Mouse (Mus musculus) right cerebral cortex, postnatal 4 days (tissue): ENCODE results near the gene Chkb.

ENCODE experiments used
- DNase-seq: peaks from one replicate; pipeline ENCODE4 v3.0.0-alpha.2; 2022

The Chkb gene

DNA sequence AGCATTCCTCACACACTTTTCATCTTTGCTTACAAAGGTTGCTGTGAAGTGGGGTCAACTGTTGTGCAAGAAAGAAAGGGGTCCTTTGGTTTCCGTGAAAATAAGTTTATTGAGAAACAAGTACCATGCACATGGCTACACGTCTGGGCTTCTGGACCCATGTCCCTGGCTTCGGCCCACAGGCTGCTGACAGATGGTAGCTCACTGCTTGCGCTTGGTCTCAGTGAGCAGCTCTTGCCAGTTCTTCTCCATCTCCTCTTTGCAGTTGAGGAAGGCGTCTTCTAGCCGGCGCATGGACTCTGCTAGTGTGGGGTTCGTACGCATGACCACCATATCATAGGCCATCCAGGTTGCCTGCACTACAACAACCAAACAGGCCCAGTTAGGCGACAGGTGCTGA, 39.6 kb downstream of the Chkb start:
- DNase-seq: no peak

DNA sequence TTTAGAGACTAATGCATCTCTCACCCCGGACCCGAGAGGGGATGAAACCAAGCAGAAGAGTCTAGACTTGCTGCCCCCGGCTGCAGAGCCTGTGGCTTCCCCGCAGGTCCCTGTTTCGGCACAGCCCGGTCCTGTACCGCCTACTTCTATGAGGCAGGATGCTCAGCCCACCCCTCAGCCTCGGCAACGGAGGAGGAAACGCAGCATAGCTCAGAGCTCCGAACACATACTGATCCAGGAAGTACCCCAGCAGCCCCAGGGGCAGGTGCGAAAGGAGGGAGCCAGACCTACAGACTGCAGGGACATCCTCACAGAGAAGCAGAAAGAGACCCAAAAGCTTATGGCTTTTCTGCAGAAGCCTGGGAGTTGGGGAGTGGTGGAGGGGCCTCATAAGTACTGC, 42.6 kb downstream of the Chkb start:
- no peak for DNase-seq

GRCm38 (mm10) chr15:89384617-89385016, 45.1 kb downstream of the Chkb start, which contains the start of gene Klhdc7b:
Klhdc7b (plus strand) TSS chr15:89384917.
- no peak for DNase-seq

DNA sequence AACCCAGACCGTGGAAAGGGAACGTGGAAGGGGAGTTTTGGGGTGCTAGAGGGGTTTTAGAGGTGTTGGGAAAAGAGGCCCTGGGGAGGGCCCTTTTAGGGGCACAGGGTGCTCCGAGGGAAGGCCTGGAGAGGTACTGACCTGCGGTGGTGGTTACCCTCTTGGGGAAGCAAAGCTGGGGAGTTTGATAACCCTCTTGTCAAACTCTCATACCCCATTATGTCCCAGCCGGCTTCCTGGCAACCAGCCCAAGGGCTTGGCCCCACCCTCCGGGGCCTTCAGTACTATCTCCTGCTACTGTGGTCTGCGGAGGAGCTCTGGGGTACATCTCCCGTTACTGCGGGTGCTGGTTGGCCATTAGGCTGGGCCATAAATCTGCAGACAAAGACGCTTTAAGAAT, 50.3 kb downstream of the Chkb start:
- DNase-seq: no peak

DNA sequence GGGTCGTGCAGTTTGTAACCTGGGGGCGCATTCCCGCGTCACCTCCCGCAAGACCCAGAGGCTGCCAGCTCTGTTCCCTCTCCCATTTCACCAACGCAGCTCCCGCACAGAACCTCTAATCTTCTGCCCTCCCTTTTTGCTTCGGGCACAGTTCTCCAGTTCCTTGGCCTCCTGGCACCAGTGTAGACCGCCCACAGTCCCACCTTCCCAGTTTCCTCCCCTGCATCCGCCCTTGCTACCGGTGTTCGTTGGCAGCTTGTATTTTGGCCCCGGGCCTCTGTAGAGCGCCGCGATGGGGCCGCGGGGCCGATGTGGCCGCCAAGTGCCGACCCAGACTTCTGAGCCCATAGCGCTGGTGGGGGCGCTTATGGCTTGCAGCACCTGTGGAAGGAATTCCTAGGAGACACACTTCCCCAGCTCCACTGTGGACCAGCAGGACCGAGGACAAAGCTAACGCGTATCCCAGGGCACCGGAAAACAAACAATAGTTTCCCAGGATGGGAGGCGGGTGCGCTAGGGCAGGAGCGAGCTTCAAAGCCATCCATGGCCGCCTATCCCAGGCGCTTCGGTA, 50.8 kb downstream of the Chkb start, which contains the start of gene Odf3b:
Gene Odf3b (minus strand): TSS at position 452 of the 571 bp plus-strand sequence.
- DNase-seq: no peak

- DNase-seq: no peak
These were observed 51.5 kb downstream of the Chkb start for GRCm38 (mm10) chr15:89377938-89378828.

DNA sequence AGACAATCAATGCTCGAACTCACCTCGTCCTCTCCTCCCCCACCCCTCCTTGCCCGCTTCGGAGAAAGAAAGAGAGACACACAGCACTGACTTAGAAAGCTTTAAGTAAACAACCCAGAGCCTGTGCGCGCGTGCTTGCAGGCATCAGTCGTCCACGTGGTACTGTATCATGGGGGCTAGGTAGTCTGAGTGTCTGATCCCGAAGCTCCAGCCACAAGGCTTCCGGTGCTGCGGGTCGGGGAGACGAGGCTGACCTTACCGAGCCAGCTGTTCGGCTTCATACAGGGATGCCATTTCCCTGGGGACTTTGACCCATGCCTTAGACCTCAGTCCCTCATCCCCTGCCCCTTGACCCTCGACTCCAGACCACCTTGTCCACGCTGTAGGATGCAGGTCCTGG, 52.3 kb downstream of the Chkb start:
- no peak for DNase-seq

GRCm38 (mm10) chr15:89376957-89377356, 52.8 kb downstream of the Chkb start, which contains the start of gene Tymp:
Tymp (minus strand) TSS chr15:89377039.
- no peak for DNase-seq
